Mouse (Mus musculus): Measurements from ENCODE around the gene 1700092M07Rik. TPM values are rescaled to one million over a fixed set of nuclear protein-coding genes. Genes with fewer than 3 reads are reported as not detected.
"Not testable (repeated sequence)": the region's sequence is repeated elsewhere in the genome, so short reads cannot be mapped to it uniquely, and the experiment has no call there.

The 1700092M07Rik gene
- polyA plus RNA-seq, 1 experiment from 2014 or later: 2.6 TPM

DNA sequence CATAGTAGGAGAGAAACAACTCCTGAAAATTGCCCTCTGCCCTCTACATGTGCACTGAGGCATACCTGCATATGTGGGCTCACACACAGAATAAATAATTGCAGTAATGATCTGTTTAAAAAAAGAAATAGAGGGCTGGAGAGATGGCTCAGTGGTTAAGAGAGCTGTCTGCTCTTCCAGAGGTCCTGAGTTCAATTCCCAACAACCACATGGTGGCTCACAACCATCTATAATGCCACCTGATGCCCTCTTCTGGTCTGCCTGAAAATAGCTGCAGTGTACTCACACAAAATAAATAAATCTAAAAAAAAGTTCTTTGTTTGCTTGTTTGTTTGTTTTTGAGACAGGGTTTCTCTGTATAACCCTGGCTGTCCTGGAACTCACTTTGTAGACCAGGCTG is 21.5 kb upstream of the 1700092M07Rik start:
- ATAC-seq (ENCODE audit: insufficient number of reproducible peaks, insufficient read depth, low FRiP score, low TSS enrichment); H3K36me3 ChIP-seq; H3K4me3 ChIP-seq; H3K4me2 ChIP-seq (replicated peaks); H3K9me3 ChIP-seq; H3K27ac ChIP-seq; H3K9ac ChIP-seq; H3K27me3 ChIP-seq: not testable (repeated sequence)
- peaks cover 10% of the 10 kb centered on the region for H3K4me1 ChIP-seq

DNA sequence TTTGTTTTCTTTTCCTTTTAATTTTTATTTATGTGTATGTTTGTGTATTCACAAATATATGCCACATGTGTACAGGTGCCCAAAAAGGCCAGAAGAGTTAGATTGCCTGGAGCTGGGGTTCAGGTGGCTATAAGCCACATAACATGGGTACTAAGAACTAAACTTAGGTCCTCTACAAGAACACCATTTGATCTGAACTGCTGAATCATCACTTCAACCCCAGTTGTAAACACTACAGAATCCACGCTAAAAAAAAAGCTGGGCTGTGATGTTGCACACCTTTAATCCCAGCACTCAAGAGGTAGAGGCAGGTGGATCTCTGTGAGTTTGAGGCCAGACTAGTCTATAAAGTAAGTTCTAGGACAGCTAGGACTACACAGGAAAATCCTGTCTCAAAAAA is 19.1 kb upstream of the 1700092M07Rik start:
- peaks cover 24% of the 10 kb centered on the region for H3K4me1 ChIP-seq
- no peak overlapping the region for H3K27ac ChIP-seq
- no peak overlapping the region for H3K4me3 ChIP-seq
- H3K27me3 ChIP-seq: no peaks in the 10 kb centered on the region
- no peak overlapping the region for H3K9ac ChIP-seq
- H3K4me2 ChIP-seq (replicated peaks): no peak overlapping the region
- WGBS: 75% methylated on average over 1 of the region's 1 CpGs
- H3K36me3 ChIP-seq: peaks cover 21% of the 10 kb centered on the region
- 0 out of 2 replicates have a peak, but pooled peaks cover 3% of the 10 kb centered on the region for H3K9me3 ChIP-seq
- no peak for ATAC-seq (ENCODE audit: insufficient number of reproducible peaks, insufficient read depth, low FRiP score, low TSS enrichment)

DNA sequence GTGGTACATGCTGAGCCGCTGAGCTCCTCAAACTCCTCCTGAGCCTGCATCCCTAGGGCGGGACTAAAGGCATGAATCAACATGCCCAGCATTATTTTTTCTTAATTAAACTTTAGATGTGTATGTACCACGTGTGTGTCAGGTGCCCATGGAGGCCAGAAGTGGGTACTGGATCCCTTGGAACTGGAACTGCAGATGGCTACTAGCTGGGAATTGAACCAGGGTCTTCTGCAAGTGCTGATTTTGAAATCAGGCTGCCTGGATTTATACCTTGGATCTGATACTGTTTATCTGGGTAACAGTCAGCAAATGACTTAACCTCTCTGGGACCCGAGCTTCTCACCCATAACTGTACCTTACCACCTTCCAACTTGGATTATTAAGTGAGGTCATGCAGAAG is 18.5 kb upstream of the 1700092M07Rik start:
- 0 out of 2 replicates have a peak, but pooled peaks cover 3% of the 10 kb centered on the region for H3K9me3 ChIP-seq
- peak overlapping the region; percentile 64 for H3K4me2 ChIP-seq (replicated peaks)
- H3K9ac ChIP-seq: peak overlapping the region; percentile 95
- 0 out of 2 replicates have a peak overlapping the region, but pooled peaks have one; percentile 50 for H3K27ac ChIP-seq
- 59% methylated on average over 4 of the region's 4 CpGs for WGBS
- no peaks in the 10 kb centered on the region for H3K27me3 ChIP-seq
- ATAC-seq (ENCODE audit: insufficient number of reproducible peaks, insufficient read depth, low FRiP score, low TSS enrichment): no peak
- H3K36me3 ChIP-seq: peaks cover 27% of the 10 kb centered on the region
- peak overlapping the region; percentile 76 for H3K4me3 ChIP-seq
- H3K4me1 ChIP-seq: peaks cover 24% of the 10 kb centered on the region

DNA sequence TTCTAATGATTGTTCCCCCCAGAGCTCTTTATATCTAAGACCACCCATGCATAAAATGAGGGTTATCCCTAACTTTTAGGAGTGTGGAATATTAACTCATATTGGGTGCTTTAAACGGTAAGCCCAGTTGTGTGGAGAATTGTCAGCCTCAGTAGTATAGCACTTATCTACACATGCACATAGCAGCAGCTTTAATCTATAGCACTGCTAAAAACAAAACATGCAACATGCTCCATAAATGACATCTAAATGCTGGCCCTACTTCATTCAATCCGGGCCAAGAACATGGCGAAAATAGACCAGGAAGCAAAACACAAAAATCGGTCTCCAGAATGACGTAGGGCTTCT is 18.0 kb upstream of the 1700092M07Rik start:
- ATAC-seq (ENCODE audit: insufficient number of reproducible peaks, insufficient read depth, low FRiP score, low TSS enrichment): peak; percentile 1; the same call in 1 of the 2 replicates
- Histone ChIP-seq H3K27ac (peak overlapping the region; percentile 96), H3K4me3 (peak overlapping the region; percentile 76), H3K36me3 (peaks cover 27% of the 10 kb centered on the region), H3K9me3 (0 out of 2 replicates have a peak, but pooled peaks cover 3% of the 10 kb centered on the region), H3K4me1 (peaks cover 24% of the 10 kb centered on the region), H3K4me2 (replicated peaks) (peak overlapping the region; percentile 64), H3K27me3 (no peaks in the 10 kb centered on the region), H3K9ac (peak overlapping the region; percentile 95)
- WGBS: 1% methylated on average over 5 of the region's 5 CpGs

DNA sequence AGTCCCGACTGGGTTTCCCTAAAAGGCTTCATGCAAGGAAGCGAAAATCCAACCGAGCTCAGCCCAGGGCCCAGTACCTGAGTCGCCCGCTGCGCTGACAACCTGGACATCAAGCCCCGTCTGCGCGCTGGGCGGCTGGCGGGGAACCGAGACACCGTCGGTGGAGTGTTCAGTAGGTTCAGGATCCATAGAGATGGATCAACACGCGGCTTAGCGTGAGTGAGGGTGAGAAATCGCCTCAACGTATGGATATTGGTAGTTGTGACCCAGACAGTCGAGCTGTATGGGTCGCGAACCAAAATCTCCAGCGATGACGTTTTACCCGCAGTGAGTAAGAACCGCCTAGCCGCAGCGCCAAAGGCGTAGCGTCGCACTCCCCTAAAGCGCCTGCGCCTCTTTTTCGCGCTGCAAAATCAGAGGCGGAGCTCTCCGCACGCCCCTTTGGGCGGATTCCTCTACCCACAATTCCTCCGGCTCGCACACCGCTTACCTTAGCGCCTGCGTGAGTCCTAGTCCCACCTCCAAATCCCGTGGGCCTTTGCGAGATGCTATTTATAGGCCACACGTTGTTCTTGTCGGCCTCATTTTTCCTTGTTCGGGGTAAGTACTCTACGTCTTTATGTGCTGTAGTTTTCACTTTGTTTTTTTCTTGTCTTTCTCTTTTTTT is 17.5 kb upstream of the 1700092M07Rik start, which contains the start of gene Slc3a2:
TSS of gene Slc3a2 (minus strand) at position 463 of the 667 bp plus-strand sequence.
- peak; percentile 91 for ATAC-seq (ENCODE audit: insufficient number of reproducible peaks, insufficient read depth, low FRiP score, low TSS enrichment)

DNA sequence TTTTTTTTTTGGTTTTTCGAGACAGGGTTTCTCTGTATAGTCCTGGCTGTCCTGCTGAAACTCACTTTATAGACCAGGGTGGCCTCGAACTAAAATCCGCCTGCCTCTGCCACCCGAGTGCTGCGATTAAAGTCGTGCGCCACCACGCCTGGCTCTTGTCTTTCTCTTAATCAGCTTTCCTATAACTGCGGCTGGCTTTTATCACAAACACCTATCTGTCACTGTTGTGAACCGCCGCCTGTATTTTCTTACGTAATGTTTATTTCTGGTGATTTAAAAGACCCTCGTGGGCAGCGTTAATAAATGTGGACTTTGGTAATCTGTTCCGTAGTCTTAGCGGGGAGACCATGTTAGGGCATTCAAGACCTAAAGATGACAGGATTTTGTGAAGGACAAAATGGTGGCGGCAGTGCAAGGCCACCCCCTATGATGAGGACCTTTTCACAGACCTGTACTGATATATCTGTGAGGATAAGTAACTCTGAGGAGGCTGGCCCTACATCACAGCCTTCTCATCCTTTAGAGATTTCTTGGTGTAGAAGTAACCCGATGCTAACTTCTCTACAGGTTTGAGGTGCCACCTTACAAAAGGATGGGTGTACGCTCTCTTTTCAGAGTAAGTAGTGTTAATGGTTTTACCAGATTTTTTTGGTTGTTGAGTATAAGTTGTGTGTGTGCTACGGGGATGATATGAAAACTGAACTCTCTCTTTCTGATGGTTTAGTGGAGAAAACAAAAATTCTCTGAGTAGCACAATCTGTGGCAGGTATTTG is 16.8 kb upstream of the 1700092M07Rik start:
- under 1% methylated on average over 20 of the region's 20 CpGs for WGBS
- ATAC-seq (ENCODE audit: insufficient number of reproducible peaks, insufficient read depth, low FRiP score, low TSS enrichment): no peak
- H3K9ac ChIP-seq: peak overlapping the region; percentile 95
- H3K9me3 ChIP-seq: 0 out of 2 replicates have a peak, but pooled peaks cover 3% of the 10 kb centered on the region
- no peaks in the 10 kb centered on the region for H3K27me3 ChIP-seq
- peak overlapping the region; percentile 76 for H3K4me3 ChIP-seq
- peak overlapping the region; percentile 84 for H3K4me2 ChIP-seq (replicated peaks)
- H3K4me1 ChIP-seq: peaks cover 24% of the 10 kb centered on the region
- peak overlapping the region; percentile 89 for H3K27ac ChIP-seq
- peaks cover 27% of the 10 kb centered on the region for H3K36me3 ChIP-seq

More for the DNA sequence above, 17.5 kb upstream of the 1700092M07Rik start, which contains the start of gene Slc3a2:
- WGBS: under 1% methylated on average over 50 of the region's 50 CpGs
- peaks cover 24% of the 10 kb centered on the region for H3K4me1 ChIP-seq
- H3K4me2 ChIP-seq (replicated peaks): peak within 1 kb of the TSS; percentile 84
- peaks cover 27% of the 10 kb centered on the region for H3K36me3 ChIP-seq
- no peaks in the 10 kb centered on the region for H3K27me3 ChIP-seq
- H3K9ac ChIP-seq: peak within 1 kb of the TSS; percentile 95
- peak within 1 kb of the TSS; percentile 96 for H3K27ac ChIP-seq
- H3K9me3 ChIP-seq: 0 out of 2 replicates have a peak, but pooled peaks cover 3% of the 10 kb centered on the region
- peak within 1 kb of the TSS; percentile 76 for H3K4me3 ChIP-seq

DNA sequence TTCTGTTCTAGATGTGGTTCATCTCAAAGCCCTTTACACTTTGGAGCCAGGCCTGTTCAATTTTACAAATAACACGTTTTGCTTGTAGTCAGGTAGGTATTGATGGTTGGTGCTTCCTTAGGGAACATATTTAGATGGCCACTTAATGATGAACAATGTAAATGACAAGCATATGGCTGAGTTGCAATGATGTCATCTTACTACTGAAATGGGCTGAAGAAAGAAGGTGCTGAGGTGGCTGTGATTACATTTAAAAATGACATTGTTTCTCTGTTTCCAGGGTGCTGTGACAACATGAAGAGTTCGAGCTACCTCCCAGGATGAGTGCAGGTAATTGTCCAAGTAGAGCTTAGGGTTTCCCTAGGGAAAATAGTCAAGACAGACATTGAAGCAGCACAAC is 16.1 kb upstream of the 1700092M07Rik start:
- Histone ChIP-seq H3K9me3 (0 out of 2 replicates have a peak, but pooled peaks cover 3% of the 10 kb centered on the region), H3K36me3 (peaks cover 27% of the 10 kb centered on the region), H3K4me1 (peaks cover 24% of the 10 kb centered on the region), H3K9ac (peak overlapping the region; percentile 95), H3K4me3 (peak overlapping the region; percentile 76), H3K4me2 (replicated peaks) (peak overlapping the region; percentile 84), H3K27me3 (no peaks in the 10 kb centered on the region), H3K27ac (peak overlapping the region; percentile 89)
- WGBS: 4% methylated on average over 2 of the region's 2 CpGs
- no peak for ATAC-seq (ENCODE audit: insufficient number of reproducible peaks, insufficient read depth, low FRiP score, low TSS enrichment)

DNA sequence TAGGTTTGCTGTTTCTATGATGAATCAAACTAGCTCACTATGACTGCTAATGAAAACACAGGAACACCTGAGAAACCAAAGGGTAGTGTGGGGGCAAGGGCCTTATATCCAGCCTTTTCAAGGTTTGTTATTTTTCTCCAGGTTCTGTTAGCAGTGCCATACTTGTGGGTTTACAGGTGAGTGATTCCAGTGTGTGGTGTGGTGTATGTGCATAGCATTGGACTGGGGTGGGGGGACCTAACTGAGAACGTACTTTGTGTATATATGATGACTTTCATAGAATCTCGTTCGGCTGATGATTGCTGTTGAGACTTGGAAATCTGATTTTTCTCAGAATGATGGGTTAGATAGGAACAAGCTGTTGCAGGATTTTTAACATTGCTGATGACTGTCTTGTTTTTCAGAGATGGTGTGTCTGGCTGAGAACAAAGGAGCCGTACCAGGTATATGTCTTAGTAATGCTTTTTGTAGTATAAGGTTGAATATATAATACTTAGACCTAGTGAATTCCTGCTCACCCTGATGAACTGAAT is 15.4 kb upstream of the 1700092M07Rik start:
- H3K4me2 ChIP-seq (replicated peaks): peak overlapping the region; percentile 84

DNA sequence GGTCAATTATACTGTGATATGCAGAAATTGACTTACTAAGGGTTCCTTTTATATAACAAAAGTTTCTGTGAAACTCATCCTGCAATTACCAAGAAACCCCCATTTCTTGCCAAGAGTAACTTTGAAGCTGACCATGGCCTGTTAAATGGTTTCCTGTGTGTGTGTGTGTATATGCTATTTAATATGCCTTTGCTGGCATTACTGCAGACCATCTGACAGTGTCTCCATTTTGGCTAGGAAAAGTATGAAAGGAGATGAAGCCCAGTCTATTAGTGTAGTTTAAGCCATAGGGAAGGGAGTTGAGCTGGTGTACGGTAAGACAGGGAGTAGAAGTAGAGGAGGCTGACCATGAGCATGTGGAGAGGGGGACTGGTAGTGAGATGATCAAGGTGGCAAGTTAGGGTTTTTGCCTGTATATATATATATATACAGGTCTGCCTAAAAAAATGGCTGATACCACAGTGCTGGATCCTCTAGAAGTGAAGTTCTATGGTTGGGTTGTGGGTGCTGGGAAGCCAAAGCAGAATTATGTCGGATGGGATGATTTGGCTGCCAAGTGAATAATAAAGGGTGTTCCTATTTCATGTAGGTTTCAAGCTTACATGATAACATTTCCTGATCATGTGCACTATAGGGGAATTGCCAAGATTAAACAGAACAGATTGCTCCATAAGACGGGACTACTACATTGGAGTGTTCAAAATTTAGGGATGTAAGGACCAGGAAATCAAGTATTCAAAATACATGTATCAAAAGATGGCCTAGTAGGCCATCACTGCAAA is 13.7 kb upstream of the 1700092M07Rik start:
- no peak overlapping the region for H3K4me3 ChIP-seq
- H3K9me3 ChIP-seq: no peaks in the 10 kb centered on the region

More for the DNA sequence above, 15.4 kb upstream of the 1700092M07Rik start:
- Histone ChIP-seq H3K27ac (peak overlapping the region; percentile 89; the same call in 1 of the 2 replicates), H3K36me3 (peaks cover 27% of the 10 kb centered on the region), H3K4me3 (peak overlapping the region; percentile 76), H3K4me1 (peaks cover 24% of the 10 kb centered on the region), H3K9me3 (no peaks in the 10 kb centered on the region), H3K9ac (peak overlapping the region; percentile 95), H3K27me3 (no peaks in the 10 kb centered on the region)
- no peak for ATAC-seq (ENCODE audit: insufficient number of reproducible peaks, insufficient read depth, low FRiP score, low TSS enrichment)
- WGBS: 59% methylated on average over 4 of the region's 4 CpGs

DNA sequence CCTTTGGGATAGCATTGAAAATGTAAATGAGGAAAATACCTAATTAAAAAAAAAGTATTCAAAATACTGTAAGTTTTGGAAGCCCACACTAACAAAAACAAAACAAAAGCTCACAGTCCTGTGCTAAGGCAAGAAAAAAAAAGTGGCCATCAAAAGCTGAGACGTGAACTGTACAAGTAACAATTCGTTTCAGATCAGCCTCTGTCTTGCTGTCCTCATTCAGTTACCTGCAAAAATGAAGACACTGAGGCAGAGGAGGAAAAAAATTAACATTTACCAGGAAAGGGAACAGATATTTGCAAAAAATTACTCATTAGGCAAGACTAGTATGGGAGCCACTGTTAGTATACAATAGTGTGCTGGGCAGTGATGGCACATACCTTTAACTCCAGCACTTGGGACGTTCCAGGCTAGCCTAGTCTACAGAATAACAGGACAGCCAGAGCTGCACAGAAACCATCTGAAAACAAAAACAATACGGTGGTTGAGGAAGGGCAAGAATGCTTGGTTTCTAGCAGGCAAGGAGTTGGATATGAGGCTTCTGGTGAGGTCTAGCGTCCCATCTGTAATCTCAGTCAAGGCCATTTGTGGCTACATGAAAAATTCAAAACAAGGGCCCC is 12.9 kb upstream of the 1700092M07Rik start:
- Histone ChIP-seq H3K4me1 (peaks cover 16% of the 10 kb centered on the region), H3K9ac (no peak overlapping the region), H3K9me3 (no peaks in the 10 kb centered on the region), H3K27ac (peak overlapping the region; percentile 41; the same call in 1 of the 2 replicates), H3K4me2 (replicated peaks) (no peak overlapping the region), H3K36me3 (peaks cover 27% of the 10 kb centered on the region), H3K4me3 (no peak overlapping the region), H3K27me3 (no peaks in the 10 kb centered on the region)
- ATAC-seq (ENCODE audit: insufficient number of reproducible peaks, insufficient read depth, low FRiP score, low TSS enrichment): no peak
- WGBS: 31% methylated on average over 5 of the region's 5 CpGs

More for the DNA sequence above, 13.7 kb upstream of the 1700092M07Rik start:
- ATAC-seq (ENCODE audit: insufficient number of reproducible peaks, insufficient read depth, low FRiP score, low TSS enrichment): no peak
- peaks cover 27% of the 10 kb centered on the region for H3K36me3 ChIP-seq
- no peak overlapping the region for H3K9ac ChIP-seq
- WGBS: 14% methylated on average over 3 of the region's 3 CpGs
- H3K27ac ChIP-seq: no peak overlapping the region
- H3K4me2 ChIP-seq (replicated peaks): no peak overlapping the region
- H3K4me1 ChIP-seq: peaks cover 24% of the 10 kb centered on the region
- no peaks in the 10 kb centered on the region for H3K27me3 ChIP-seq

Measured in embryonic facial prominence, embryonic 12.5 days (tissue).